Mouse (Mus musculus) liver, adult (tissue): Measurements from ENCODE around the gene Cdkal1.

Experiments
- GATA4 ChIP-seq: IDR thresholded peaks from 2 replicates; pipeline ENCODE4 v1.6.1; 2014; ENCODE audit warnings: mild to moderate bottlenecking, low read length; ENCODE audit not compliant: insufficient replicate concordance

Cdkal1 gene

DNA sequence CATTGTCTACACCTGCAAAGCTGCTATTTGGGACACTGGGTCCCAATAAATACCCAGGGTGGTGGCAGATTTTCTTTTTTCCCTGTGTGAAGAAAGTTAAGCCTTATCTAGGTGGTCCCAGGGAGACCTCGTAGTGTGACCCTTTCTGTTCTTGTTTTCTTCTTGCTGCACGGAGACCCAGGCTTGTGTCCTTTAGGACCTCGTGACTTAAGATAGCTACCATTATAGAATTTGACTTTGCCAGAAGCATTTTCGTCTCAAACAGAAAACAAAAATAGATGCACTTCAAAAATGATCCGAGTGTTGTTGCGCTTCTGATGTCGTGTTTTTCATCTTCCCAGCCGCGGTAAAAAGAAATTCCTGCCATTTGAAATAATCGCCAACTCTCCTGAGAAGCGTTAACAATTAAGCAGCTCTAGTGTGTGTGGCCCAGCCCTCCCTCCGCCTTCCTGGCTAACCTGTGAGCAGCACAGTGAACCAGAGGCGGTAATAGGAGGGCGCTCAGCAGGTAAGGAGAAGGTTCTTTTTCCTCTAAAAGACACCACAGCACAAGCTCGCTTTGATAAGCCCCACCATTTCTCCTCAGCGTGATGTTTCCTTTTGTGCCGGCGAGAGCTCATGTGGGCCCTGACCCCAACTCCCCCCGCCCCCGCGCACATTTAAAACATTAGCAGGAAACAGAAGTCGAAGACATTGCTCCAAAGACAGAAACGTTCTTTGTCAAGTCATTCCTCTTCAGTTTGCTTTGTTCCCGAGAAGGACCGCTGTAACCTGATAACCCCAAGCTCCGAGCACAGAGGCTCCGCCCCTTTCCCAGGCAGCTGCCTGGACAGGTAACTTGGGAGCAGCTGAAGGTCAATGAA, 645.1 kb downstream of the Cdkal1 start:
- TF ChIP-seq GATA4: no peak

DNA sequence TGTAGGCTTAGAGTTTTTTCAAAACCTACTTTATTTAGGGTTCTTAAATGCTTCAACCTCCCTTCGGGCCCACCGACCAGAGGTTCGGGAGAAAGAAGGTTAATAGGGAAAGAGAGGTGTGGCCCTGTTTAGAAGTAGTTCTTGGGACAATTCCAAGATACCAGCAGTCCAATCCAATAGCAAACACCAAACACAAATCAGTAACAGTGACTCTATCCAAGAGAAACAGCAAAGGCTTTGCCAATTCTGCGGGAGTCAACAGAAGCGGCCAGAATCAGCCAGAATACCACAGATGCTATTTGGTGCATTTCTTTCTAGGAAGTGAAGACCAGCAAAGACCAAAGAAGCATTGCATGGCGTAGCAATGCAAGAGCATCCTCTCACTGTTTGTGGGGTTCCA, 646.7 kb downstream of the Cdkal1 start:
- no peak for TF ChIP-seq GATA4

DNA sequence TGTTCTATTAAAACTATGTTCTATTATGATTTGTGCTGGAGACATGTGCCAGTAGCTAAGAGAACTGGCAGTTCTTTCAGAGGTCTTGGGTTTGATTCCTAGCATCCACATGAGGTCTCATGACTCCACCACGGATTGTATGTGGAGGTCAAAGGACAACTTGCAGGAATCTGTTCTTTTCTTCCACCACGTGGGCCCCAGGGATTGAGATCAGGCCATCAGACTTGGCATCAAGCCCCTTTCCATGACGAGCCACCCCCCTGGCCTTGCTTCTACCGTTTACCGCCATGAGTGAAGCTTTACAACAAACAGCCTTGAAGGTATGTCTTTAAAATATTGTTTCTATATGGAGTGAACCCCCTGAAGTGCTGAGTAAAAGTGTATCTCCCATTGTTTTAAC, 651.6 kb downstream of the Cdkal1 start:
- TF ChIP-seq GATA4: no peak

DNA sequence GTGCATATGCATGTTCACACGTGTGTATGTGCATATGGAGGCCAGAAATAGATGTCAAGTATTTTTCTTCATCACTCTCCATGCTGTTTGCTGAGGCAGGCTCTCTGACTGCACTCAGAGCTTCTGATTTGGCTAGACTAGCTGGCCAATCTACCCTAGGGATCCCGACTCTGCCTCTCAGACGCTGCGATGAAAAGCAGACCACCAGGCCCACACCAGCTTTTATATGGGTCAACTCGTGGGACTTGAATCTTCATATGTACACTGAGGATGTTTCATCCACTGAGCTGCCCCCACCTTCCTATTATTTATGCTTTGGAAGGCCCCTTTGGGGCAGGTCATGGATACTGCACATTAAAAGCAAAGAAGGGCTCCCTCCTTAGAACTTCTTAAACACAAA, 652.0 kb downstream of the Cdkal1 start:
- TF ChIP-seq GATA4: no peak

DNA sequence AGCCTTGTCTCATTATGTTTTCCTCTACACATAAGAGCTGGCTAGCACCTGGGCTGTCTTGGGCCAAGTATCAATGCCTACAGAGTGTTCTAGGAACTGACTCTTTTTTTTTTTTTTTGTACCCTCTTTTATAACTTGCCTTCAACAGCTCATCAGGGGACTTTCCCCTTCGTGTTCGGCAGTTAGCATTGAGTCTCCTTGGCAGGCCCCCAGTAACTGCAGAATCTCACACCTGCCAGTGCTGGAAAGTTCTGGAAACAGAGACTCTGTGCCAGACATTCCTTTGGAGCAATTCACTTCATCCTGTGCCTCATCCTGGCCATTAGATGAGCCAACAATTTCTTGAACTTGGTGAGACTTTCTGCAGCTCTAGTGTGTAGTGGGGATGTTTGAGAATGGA, 652.9 kb downstream of the Cdkal1 start:
- TF ChIP-seq GATA4: no peak

DNA sequence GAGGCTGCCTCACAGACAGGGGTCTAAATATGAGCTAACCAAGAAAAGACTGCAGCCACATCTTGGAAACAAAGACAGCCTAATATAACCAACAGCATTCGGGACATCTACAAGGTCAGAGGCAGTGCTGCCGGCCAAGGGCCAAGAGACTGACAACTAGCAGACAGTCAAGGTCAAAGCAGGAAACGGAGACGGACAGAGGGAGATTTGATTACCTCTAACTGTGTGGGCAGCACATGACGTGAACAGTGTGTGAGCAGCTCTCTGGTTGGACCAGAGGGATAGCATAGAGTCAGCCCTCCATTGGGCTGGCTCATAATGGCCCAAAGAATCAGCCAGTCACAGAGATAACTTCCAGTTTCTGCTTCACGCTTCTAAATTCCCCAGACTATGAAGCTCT, 655.8 kb downstream of the Cdkal1 start:
- no peak for TF ChIP-seq GATA4

DNA sequence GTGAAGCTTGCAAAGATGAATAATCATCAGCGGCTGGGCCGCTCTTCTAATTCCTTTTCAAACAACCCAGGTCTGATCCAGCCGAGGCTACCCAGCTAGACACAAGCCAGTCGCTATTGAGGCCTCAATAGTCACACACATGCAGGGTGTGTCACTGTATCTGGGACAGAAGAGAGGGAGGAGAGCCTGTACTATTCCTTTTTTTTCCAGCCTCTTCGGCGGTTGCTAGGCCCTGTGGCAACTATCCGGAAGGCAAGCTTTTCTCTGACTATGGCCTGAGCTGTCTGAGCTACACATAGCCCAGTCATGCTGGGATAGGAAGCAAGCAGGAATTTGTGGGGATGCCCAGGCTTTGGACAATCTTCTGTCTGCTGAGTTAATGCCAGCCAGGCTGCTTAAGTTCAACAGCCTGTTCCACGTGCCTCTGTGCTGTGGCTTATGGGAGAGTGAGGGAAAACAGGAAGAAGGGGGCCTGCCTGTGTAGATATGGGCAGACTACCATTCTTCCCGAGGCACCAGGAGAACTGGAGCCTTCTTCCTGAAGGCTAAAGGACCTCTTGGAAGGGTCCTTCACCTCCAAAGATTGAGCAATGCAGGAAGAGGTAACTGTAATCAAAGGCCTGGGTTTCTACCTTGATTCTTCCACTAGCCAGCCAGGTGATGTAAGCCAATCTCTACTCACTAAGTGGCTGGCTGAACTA, 658.5 kb downstream of the Cdkal1 start:
- TF ChIP-seq GATA4: no peak

DNA sequence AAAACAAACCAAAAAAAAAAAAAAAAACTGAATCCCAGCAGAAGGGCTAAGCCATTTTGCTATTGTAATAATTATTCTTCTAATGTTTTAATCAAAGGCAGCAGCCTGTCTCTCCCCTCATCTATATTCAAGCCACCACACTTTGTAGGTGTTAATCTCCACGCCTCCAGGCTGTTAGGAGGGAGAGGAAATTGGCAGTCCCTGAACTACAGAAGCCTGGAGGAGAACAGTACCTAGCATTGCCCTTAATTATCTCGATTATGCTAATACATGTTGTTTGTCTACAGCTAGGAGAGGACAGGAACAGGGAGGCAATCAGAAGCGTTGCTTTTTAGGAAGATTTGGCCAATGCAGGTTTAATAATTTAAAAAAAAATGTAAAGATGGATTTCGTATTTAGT, 659.8 kb downstream of the Cdkal1 start:
- no peak for TF ChIP-seq GATA4

DNA sequence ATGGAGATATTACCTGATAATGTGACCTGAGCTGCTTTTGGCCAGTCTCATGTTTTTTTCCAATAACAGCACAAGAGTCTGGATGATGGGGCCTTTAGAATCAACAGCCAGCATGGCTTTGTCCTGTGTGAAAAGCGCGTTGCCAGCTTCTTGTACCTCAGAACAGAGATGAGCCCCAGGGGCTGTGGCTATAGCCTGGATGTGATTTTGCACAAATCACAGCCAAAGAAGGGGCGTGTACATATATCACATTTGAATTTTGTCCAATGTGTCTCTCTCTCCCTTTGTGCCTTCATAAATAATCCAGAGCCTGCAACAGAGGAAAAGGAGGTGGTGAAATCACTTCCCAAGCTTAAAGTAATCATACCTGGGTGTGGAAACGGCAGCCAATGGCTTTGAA, 660.5 kb downstream of the Cdkal1 start:
- no peak for TF ChIP-seq GATA4

DNA sequence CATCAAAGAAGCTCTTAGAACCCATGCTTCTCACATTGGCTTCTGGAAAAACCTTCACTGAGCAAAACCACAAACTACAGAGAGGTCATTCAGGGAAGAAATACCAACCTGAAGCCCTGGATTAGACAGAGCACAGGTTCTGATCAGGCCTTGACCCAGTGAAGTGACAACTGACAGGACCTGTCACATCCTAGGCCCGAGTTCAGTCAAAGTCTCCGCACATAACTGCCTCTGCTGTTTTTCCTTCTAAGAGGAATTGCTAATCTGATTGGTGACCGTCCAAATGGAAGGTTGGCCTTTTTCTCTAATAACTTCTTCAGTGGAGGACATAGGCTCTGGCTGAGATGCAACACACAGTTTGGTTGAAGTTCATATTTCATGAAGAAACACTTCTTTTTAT, 662.8 kb downstream of the Cdkal1 start:
- TF ChIP-seq GATA4: no peak

DNA sequence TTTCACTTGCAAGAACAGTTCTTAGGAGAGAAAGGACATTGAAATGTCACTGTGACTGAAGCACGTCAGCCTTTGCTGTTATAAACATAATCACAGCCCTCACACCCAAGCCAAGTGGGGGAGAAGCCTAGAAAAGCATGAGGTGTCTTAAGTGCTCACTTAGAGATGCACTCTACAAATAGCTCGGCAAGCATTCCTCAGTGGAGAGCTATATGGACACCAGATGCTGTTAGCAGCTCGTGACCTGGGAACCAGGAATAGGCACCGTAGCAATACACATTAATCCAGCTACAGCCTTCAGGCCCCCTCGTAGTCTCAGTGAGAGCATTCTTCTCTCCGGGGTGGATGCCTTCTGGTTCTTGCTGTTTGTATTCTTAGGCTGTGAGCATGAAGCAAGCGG, 664.9 kb downstream of the Cdkal1 start:
- no peak for TF ChIP-seq GATA4

DNA sequence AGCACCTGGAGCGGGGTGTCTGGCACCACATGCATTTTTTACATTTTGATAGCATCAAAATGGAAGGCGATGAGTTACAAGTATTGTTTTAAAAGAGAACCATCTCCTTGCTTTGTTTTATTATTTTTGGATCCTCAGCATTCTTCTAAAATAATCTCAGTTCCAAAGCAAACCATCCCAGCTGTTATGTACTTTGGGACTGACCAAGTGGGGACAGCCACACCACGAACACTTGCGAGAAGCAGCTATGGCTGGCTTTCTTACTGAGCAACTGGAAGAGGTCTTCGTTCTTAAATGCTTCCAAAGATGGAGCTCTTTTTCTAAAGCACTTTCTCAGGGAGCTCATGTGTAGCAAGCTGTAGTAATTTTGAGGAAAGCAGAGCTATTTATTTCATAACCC, 668.7 kb downstream of the Cdkal1 start:
- TF ChIP-seq GATA4: no peak

DNA sequence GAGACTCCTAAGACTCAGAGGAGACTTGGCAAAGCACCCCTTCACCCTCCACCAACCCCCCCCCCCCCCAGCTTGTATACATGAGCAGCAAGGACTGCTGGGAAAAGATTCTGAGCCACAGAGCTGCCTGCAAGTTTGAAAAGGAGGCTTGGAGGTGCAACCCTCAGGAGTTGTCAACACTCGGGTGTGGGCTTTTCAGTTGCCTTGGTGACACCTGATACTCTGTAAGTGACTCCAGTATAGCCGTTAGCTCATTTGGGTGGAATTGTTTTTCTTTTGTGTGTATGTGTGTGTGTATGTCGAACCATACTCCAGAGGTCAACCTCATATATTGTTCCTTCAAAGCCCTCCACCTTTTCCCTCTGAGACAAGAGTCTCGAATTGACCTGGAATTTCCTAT, 669.9 kb downstream of the Cdkal1 start:
- no peak for TF ChIP-seq GATA4

DNA sequence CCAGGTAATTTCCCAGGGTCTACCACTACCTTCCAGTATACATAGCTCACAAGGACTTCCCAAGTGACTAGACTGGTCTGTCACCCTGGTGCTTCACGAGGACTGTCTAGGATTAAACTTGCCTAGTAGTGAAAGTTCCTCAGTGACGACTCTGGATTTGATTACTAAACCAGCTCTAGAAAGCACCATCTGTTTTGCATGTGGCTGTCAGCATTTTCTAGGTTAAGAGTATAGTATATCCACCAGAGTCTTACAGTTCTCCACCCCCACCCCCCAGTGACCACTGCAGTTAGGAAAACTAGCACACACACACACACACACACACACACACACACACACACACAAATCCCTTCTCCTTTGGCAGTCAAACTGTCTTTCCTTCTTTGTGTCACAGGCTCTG, 670.9 kb downstream of the Cdkal1 start:
- no peak for TF ChIP-seq GATA4

DNA sequence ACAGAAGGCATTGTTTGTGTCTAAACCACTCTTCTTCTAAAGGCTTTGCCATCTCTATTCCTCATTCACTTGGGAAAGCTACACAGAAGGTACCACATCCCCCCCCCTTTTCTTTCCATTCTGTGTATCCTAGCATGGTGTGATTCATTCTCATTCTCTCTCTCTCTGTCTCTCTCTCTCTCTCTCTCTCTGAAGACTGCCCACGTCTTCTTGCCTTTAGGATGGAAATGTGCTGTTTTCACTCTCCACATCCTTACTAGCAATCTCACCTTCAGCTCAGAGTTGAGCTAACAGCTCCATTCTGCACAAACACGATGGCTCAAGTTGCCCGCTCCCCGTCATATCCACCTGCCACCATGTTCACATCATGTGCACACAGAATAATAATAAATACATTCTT, 675.6 kb downstream of the Cdkal1 start:
- TF ChIP-seq GATA4: no peak

DNA sequence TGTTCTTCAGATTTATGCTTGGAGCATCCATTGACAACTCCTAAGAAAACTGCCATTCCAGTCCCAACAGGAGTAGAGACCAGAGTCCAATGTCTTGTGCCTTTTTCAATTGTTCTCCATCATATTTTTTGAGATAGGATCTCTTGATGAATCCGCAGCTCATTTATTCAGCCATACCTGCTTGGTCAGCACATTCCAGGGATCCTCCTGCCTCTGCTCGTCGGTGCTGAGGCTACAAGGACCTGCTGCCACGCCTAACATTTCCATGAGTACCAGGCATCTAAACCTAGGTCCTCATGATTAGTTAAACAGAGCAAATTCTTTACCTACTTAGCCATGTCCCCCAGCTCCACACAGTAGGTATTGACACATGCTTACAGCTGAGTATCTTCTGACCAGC, 676.2 kb downstream of the Cdkal1 start:
- no peak for TF ChIP-seq GATA4
